16 mouse cellular contexts compared by ENCODE assay signal in genomic region chr5:135639760-135640458, GRCm38 (mm10). TPM values are rescaled to one million over a fixed set of nuclear protein-coding genes. Genes with fewer than 3 reads are reported as not detected.
A peak's percentile ranks its signal among the peaks of the same experiment; 100 is the strongest.
DNase-seq lines count a peak whose midpoint lies in the region; ATAC-seq and TF ChIP-seq lines count a peak whose summit lies in the region.
"Had no signal": no experiment of that assay in that cellular context is flagged by ENCODE, and none has a peak within 500 bp of the region (broad histone marks: within the 10 kb centered on the region; RNA-seq: fewer than 3 reads in every experiment).

No protein-coding gene starts in this region.

- 54% methylated on average over 6 of the region's 7 CpGs for WGBS in heart, embryonic 16.5 days
- 46% methylated on average over 7 of the region's 7 CpGs for WGBS in thymus, adult 2 months
- WGBS in liver, embryonic 12.5 days (ENCODE audit: insufficient replicate concordance) = 30% methylated on average over 7 of the region's 7 CpGs
- 47% methylated on average over 7 of the region's 7 CpGs for WGBS in stomach, postnatal 0 days

- TF ChIP-seq EP300 in stomach, postnatal 0 days (optimal IDR thresholded peaks at IDR 0.05) = no peak

- ATAC-seq in heart, embryonic 16.5 days (replicated peaks; ENCODE audit: extremely low read depth, insufficient read depth, low FRiP score) = no peak
- no peak for ATAC-seq in liver, embryonic 12.5 days
- peak; percentile 86 for ATAC-seq in stomach, postnatal 0 days (ENCODE audit: low FRiP score, low TSS enrichment)
- no peak for ATAC-seq in erythroblast, adult 5-6 weeks (replicated peaks; ENCODE audit: low FRiP score, poor library complexity, severe bottlenecking)

- 0 out of 2 replicates have a peak overlapping the region, but pooled peaks have one; percentile 39 for H3K27ac ChIP-seq in heart, embryonic 16.5 days (ENCODE audit: low read length)
- peak overlapping the region; percentile 29 for H3K27ac ChIP-seq in thymus, adult 2 months (ENCODE audit: control insufficient read depth, insufficient read depth, low read length)
- H3K27ac ChIP-seq in liver, embryonic 12.5 days = peak overlapping the region; percentile 33
- H3K27ac ChIP-seq in stomach, postnatal 0 days (replicated peaks) = peak overlapping the region; percentile 92
- H3K27ac ChIP-seq: forebrain, embryonic 12.5 days; hindbrain, embryonic 15.5 days had no signal

- no peak overlapping the region for H3K9ac ChIP-seq in heart, embryonic 16.5 days (ENCODE audit: low read length)
- H3K9ac ChIP-seq in liver, embryonic 12.5 days = no peak overlapping the region
- peak overlapping the region; percentile 31 for H3K9ac ChIP-seq in stomach, postnatal 0 days (ENCODE audit: low read length)
- H3K9ac ChIP-seq: forebrain, embryonic 12.5 days; heart, embryonic 12.5 days; hindbrain, embryonic 15.5 days had no signal

- no peak for TF ChIP-seq POLR2A in thymus, adult 2 months (IDR thresholded peaks at IDR 0.05; ENCODE audit: control insufficient read depth, extremely low read depth, insufficient read depth, low read length, poor library complexity)

- peaks cover 29% of the 10 kb centered on the region for H3K36me3 ChIP-seq in heart, embryonic 16.5 days (ENCODE audit: control insufficient read depth, insufficient read depth)
- 0 out of 2 replicates have a peak, but pooled peaks cover 3% of the 10 kb centered on the region for H3K36me3 ChIP-seq in thymus, adult 2 months (ENCODE audit: control insufficient read depth, insufficient read depth, low read length)
- H3K36me3 ChIP-seq in liver, embryonic 12.5 days = peaks cover 43% of the 10 kb centered on the region
- H3K36me3 ChIP-seq in stomach, postnatal 0 days (ENCODE audit: control insufficient read depth, insufficient read depth, low read length) = peaks cover 5% of the 10 kb centered on the region

- TF ChIP-seq CTCF in thymus, adult 2 months (IDR thresholded peaks at IDR 0.05; ENCODE audit: borderline replicate concordance, control insufficient read depth, extremely low read depth, insufficient read depth, low read length, poor library complexity) = no peak
- TF ChIP-seq CTCF in stomach, postnatal 0 days (IDR thresholded peaks at IDR 0.05; ENCODE audit: low read depth) = no peak

- 0 out of 2 replicates have a peak, but pooled peaks cover 2% of the 10 kb centered on the region for H3K4me1 ChIP-seq in heart, embryonic 16.5 days (ENCODE audit: control insufficient read depth, insufficient read depth, low read length)
- peaks cover 7% of the 10 kb centered on the region for H3K4me1 ChIP-seq in thymus, adult 2 months (replicated peaks; ENCODE audit: control insufficient read depth, insufficient read depth, low read length)
- peaks cover 35% of the 10 kb centered on the region for H3K4me1 ChIP-seq in liver, embryonic 12.5 days
- peaks cover 3% of the 10 kb centered on the region; the same call in 1 of the 2 replicates for H3K4me1 ChIP-seq in stomach, postnatal 0 days (replicated peaks; ENCODE audit: control insufficient read depth, insufficient read depth)
- H3K4me1 ChIP-seq: heart, embryonic 12.5 days; hindbrain, embryonic 15.5 days had no signal

- H3K4me3 ChIP-seq in heart, embryonic 16.5 days (ENCODE audit: low read length) = no peak overlapping the region
- H3K4me3 ChIP-seq in thymus, adult 2 months (ENCODE audit: control insufficient read depth, insufficient read depth, low read length) = no peak overlapping the region
- H3K4me3 ChIP-seq in liver, embryonic 12.5 days = no peak overlapping the region
- H3K4me3 ChIP-seq in stomach, postnatal 0 days (ENCODE audit: low read depth, low read length) = no peak overlapping the region
- H3K4me3 ChIP-seq: forebrain, embryonic 12.5 days; heart, embryonic 12.5 days; hindbrain, embryonic 15.5 days had no signal

- DNase-seq in heart, postnatal 10 days = no peak
- no peak for DNase-seq in thymus, adult 2 months
- no peak for DNase-seq in thymus, postnatal 10 days (ENCODE audit: low spot score in 2 of 2)
- peak; percentile 76 for DNase-seq in stomach, postnatal 0 days (ENCODE audit: low spot score)
- DNase-seq in layer of hippocampus, postnatal 10 days (ENCODE audit: low spot score in 2 of 2) = no peak
- DNase-seq: adrenal gland, adult 2 months; gastrocnemius, postnatal 10 days; left cerebral cortex, postnatal 4 days; lung, postnatal 14 days; right cerebral cortex, postnatal 14 days had no signal

- no peak overlapping the region for H3K4me2 ChIP-seq in heart, embryonic 16.5 days (ENCODE audit: low read depth, low read length)
- H3K4me2 ChIP-seq in liver, embryonic 12.5 days = no peak overlapping the region
- H3K4me2 ChIP-seq in stomach, postnatal 0 days (replicated peaks; ENCODE audit: low read depth) = no peak overlapping the region
- H3K4me2 ChIP-seq: forebrain, embryonic 12.5 days; heart, embryonic 12.5 days; hindbrain, embryonic 15.5 days had no signal

- H3K9me3 ChIP-seq in heart, embryonic 16.5 days (replicated peaks; ENCODE audit: control insufficient read depth, low read length) = no peaks in the 10 kb centered on the region
- H3K9me3 ChIP-seq in liver, embryonic 12.5 days (replicated peaks) = no peaks in the 10 kb centered on the region
- no peaks in the 10 kb centered on the region for H3K9me3 ChIP-seq in stomach, postnatal 0 days (ENCODE audit: control insufficient read depth, low read length)
- H3K9me3 ChIP-seq: forebrain, embryonic 12.5 days; heart, embryonic 12.5 days; hindbrain, embryonic 15.5 days had no signal

- no peaks in the 10 kb centered on the region for H3K27me3 ChIP-seq in heart, embryonic 16.5 days (ENCODE audit: control insufficient read depth, insufficient read depth, low read length)
- H3K27me3 ChIP-seq in thymus, adult 2 months (ENCODE audit: control insufficient read depth, insufficient read depth, low read length) = no peaks in the 10 kb centered on the region
- no peaks in the 10 kb centered on the region for H3K27me3 ChIP-seq in liver, embryonic 12.5 days (replicated peaks)
- H3K27me3 ChIP-seq in stomach, postnatal 0 days (ENCODE audit: control insufficient read depth, insufficient read depth, low read length) = no peaks in the 10 kb centered on the region
- H3K27me3 ChIP-seq: forebrain, embryonic 12.5 days; heart, embryonic 12.5 days; hindbrain, embryonic 15.5 days had no signal

- intact Hi-C loops in heart, postnatal 10 days (cut with DNase I) = no loop called here

RNA-seq across cellular contexts. Expression of gene Rhbdd2, which starts 7.5 kb away (rescaled TPM):
- polyA plus RNA-seq in heart, embryonic 16.5 days (2015; fragmentation: Nextera tagmentation; extraction: Ambion mirVana) = 30.3 and 32.2 TPM in 2 replicates
- total RNA-seq in heart, postnatal 10 days (2021) = 10 to 100 TPM; 19.2 to 21.1 TPM
- 36.5 and 39.5 TPM in 2 replicates for polyA plus RNA-seq in thymus, adult 2 months (2012; rRNA removed)
- 15.8 and 17.3 TPM in 2 replicates for polyA plus RNA-seq in liver, embryonic 12.5 days (2016; fragmentation: Nextera tagmentation; extraction: Ambion mirVana)
- 37.8 and 44.8 TPM in 2 replicates for polyA plus RNA-seq in stomach, postnatal 0 days (2015; fragmentation: Nextera tagmentation; extraction: Ambion mirVana)
- total RNA-seq in layer of hippocampus, postnatal 10 days (2021) = 10 to 100 TPM; 68.6 to 75.4 TPM
- 9.6 and 9.8 TPM in 2 replicates for total RNA-seq in erythroblast, adult 5-6 weeks (2015; ENCODE audit: low replicate concordance)
- 0.28 and 5.1 TPM in 2 replicates for total RNA-seq in erythroblast, adult 5-6 weeks (2017; ENCODE audit: low replicate concordance)

RNA-seq across cellular contexts. Expression of gene Por, which starts 29.9 kb away (rescaled TPM):
- polyA plus RNA-seq in heart, embryonic 16.5 days (2015; fragmentation: Nextera tagmentation; extraction: Ambion mirVana) = 52.6 and 56.7 TPM in 2 replicates
- 10 to 100 TPM; 62.8 to 72.0 TPM for total RNA-seq in heart, postnatal 10 days (2021)
- polyA plus RNA-seq in thymus, adult 2 months (2012; rRNA removed) = 120 and 132 TPM in 2 replicates
- polyA plus RNA-seq in liver, embryonic 12.5 days (2016; fragmentation: Nextera tagmentation; extraction: Ambion mirVana) = 34.7 and 36.6 TPM in 2 replicates
- 174 and 177 TPM in 2 replicates for polyA plus RNA-seq in stomach, postnatal 0 days (2015; fragmentation: Nextera tagmentation; extraction: Ambion mirVana)
- 10 to 100 TPM; 74.9 to 77.7 TPM for total RNA-seq in layer of hippocampus, postnatal 10 days (2021)
- 8.8 and 9.0 TPM in 2 replicates for total RNA-seq in erythroblast, adult 5-6 weeks (2015; ENCODE audit: low replicate concordance)
- 9.9 and 14.5 TPM in 2 replicates for total RNA-seq in erythroblast, adult 5-6 weeks (2017; ENCODE audit: low replicate concordance)

Comparison
In these comparisons a context has a peak if more than half of its experiments do, and no peak if none do; other contexts are left out.
1. H3K27ac ChIP-seq: peak in every context shown above with its lines; median percentile 92 in stomach, postnatal 0 days; 39 in heart, embryonic 16.5 days; 33 in liver, embryonic 12.5 days; 29 in thymus, adult 2 months.